Mouse (Mus musculus): ENCODE results near the gene Unc13d. TPM values are rescaled to one million over a fixed set of nuclear protein-coding genes. Genes with fewer than 3 reads are reported as not detected.
A peak's percentile ranks its signal among the peaks of the same experiment; 100 is the strongest.
"Not testable (repeated sequence)": the region's sequence is repeated elsewhere in the genome, so short reads cannot be mapped to it uniquely, and the experiment has no call there.

Gene Unc13d
- polyA plus RNA-seq (2012; rRNA removed), result 1.1 and 2.4 TPM in 2 replicates

GRCm38 (mm10) chr11:116077446-116078204 is at the start of gene Unc13d:
Gene Unc13d (minus strand): TSS chr11:116077961.
- WGBS, result 56% methylated on average over 22 of the region's 22 CpGs
- Histone ChIP-seq H3K27ac (ENCODE audit: insufficient read depth, low read depth, low read length) (peak within 1 kb of the TSS; percentile 16; the same call in 1 of the 2 replicates), H3K4me1 (ENCODE audit: control insufficient read depth, insufficient read depth, low read length) (0 out of 2 replicates have a peak, but pooled peaks cover 3% of the 10 kb centered on the region), H3K27me3 (replicated peaks; ENCODE audit: control insufficient read depth, insufficient read depth, low read length) (no peaks in the 10 kb centered on the region), H3K36me3 (ENCODE audit: control insufficient read depth, insufficient read depth, low read length) (peaks cover 7% of the 10 kb centered on the region), H3K4me3 (ENCODE audit: insufficient read depth, low read depth, low read length) (no peak within 1 kb of the TSS; the same call in 1 of the 2 replicates)
- no peak for TF ChIP-seq POLR2A (IDR thresholded peaks at IDR 0.05; ENCODE audit: low read depth, low read length)
- no peak for DNase-seq

GRCm38 (mm10) chr11:116126261-116126660 is 48.5 kb upstream of the Unc13d start:
- Histone ChIP-seq H3K4me3 (ENCODE audit: insufficient read depth, low read depth, low read length) (no peak overlapping the region), H3K4me1 (ENCODE audit: control insufficient read depth, insufficient read depth, low read length) (peaks cover 25% of the 10 kb centered on the region), H3K27me3 (replicated peaks; ENCODE audit: control insufficient read depth, insufficient read depth, low read length) (no peaks in the 10 kb centered on the region), H3K27ac (ENCODE audit: insufficient read depth, low read depth, low read length) (no peak overlapping the region), H3K36me3 (ENCODE audit: control insufficient read depth, insufficient read depth, low read length) (peaks cover 4% of the 10 kb centered on the region)
- DNase-seq, result no peak
- TF ChIP-seq POLR2A (IDR thresholded peaks at IDR 0.05; ENCODE audit: low read depth, low read length), result no peak
- no peak for TF ChIP-seq CTCF (conservative IDR thresholded peaks at IDR 0.05; ENCODE audit: insufficient read depth, insufficient read length, low read depth, low read length)
- WGBS, result 97% methylated on average over 15 of the region's 15 CpGs

GRCm38 (mm10) chr11:116121731-116122245 is 44.0 kb upstream of the Unc13d start:
- not testable (repeated sequence) for H3K27ac ChIP-seq (ENCODE audit: insufficient read depth, low read depth, low read length); H3K4me1 ChIP-seq (ENCODE audit: control insufficient read depth, insufficient read depth, low read length); H3K27me3 ChIP-seq (replicated peaks; ENCODE audit: control insufficient read depth, insufficient read depth, low read length); DNase-seq; H3K4me3 ChIP-seq (ENCODE audit: insufficient read depth, low read depth, low read length); H3K36me3 ChIP-seq (ENCODE audit: control insufficient read depth, insufficient read depth, low read length)
- WGBS, result 93% methylated on average over 8 of the region's 8 CpGs

- DNase-seq, result peak; percentile 40
Measured at GRCm38 (mm10) chr11:116117819-116118218, 40.1 kb upstream of the Unc13d start.

GRCm38 (mm10) chr11:116117241-116117640 is 39.5 kb upstream of the Unc13d start:
- Histone ChIP-seq H3K4me3 (ENCODE audit: insufficient read depth, low read depth, low read length) (no peak overlapping the region), H3K27me3 (replicated peaks; ENCODE audit: control insufficient read depth, insufficient read depth, low read length) (no peaks in the 10 kb centered on the region), H3K4me1 (ENCODE audit: control insufficient read depth, insufficient read depth, low read length) (no peaks in the 10 kb centered on the region), H3K36me3 (ENCODE audit: control insufficient read depth, insufficient read depth, low read length) (no peaks in the 10 kb centered on the region), H3K27ac (ENCODE audit: insufficient read depth, low read depth, low read length) (no peak overlapping the region)
- 78% methylated on average over 12 of the region's 12 CpGs for WGBS
- no peak for DNase-seq
- TF ChIP-seq CTCF (conservative IDR thresholded peaks at IDR 0.05; ENCODE audit: insufficient read depth, insufficient read length, low read depth, low read length), result no peak
- TF ChIP-seq POLR2A (IDR thresholded peaks at IDR 0.05; ENCODE audit: low read depth, low read length), result no peak

More at GRCm38 (mm10) chr11:116117819-116118218, 40.1 kb upstream of the Unc13d start:
- Histone ChIP-seq H3K4me1 (ENCODE audit: control insufficient read depth, insufficient read depth, low read length) (no peaks in the 10 kb centered on the region), H3K27ac (ENCODE audit: insufficient read depth, low read depth, low read length) (no peak overlapping the region), H3K27me3 (replicated peaks; ENCODE audit: control insufficient read depth, insufficient read depth, low read length) (no peaks in the 10 kb centered on the region), H3K36me3 (ENCODE audit: control insufficient read depth, insufficient read depth, low read length) (no peaks in the 10 kb centered on the region; the same call in 1 of the 2 replicates), H3K4me3 (ENCODE audit: insufficient read depth, low read depth, low read length) (no peak overlapping the region)
- TF ChIP-seq CTCF (conservative IDR thresholded peaks at IDR 0.05; ENCODE audit: insufficient read depth, insufficient read length, low read depth, low read length), result 0 out of 2 replicates have a peak, but pooled peaks have one; percentile 24
- TF ChIP-seq POLR2A (IDR thresholded peaks at IDR 0.05; ENCODE audit: low read depth, low read length), result no peak

- Histone ChIP-seq H3K4me3 (ENCODE audit: insufficient read depth, low read depth, low read length) (no peak overlapping the region), H3K27me3 (replicated peaks; ENCODE audit: control insufficient read depth, insufficient read depth, low read length) (no peaks in the 10 kb centered on the region), H3K4me1 (ENCODE audit: control insufficient read depth, insufficient read depth, low read length) (peaks cover 16% of the 10 kb centered on the region; the same call in 1 of the 2 replicates), H3K36me3 (ENCODE audit: control insufficient read depth, insufficient read depth, low read length) (peaks cover 1% of the 10 kb centered on the region; the same call in 1 of the 2 replicates), H3K27ac (ENCODE audit: insufficient read depth, low read depth, low read length) (no peak overlapping the region)
- TF ChIP-seq CTCF (conservative IDR thresholded peaks at IDR 0.05; ENCODE audit: insufficient read depth, insufficient read length, low read depth, low read length) (no peak), POLR2A (IDR thresholded peaks at IDR 0.05; ENCODE audit: low read depth, low read length) (no peak)
- WGBS, result 93% methylated on average over 19 of the region's 19 CpGs
- no peak for DNase-seq
Measured at GRCm38 (mm10) chr11:116111611-116112203, 33.9 kb upstream of the Unc13d start.

GRCm38 (mm10) chr11:116111067-116111466 is 33.3 kb upstream of the Unc13d start:
- Histone ChIP-seq H3K4me3 (ENCODE audit: insufficient read depth, low read depth, low read length) (no peak overlapping the region), H3K36me3 (ENCODE audit: control insufficient read depth, insufficient read depth, low read length) (peaks cover 2% of the 10 kb centered on the region; the same call in 1 of the 2 replicates), H3K4me1 (ENCODE audit: control insufficient read depth, insufficient read depth, low read length) (peaks cover 21% of the 10 kb centered on the region; the same call in 1 of the 2 replicates), H3K27me3 (replicated peaks; ENCODE audit: control insufficient read depth, insufficient read depth, low read length) (no peaks in the 10 kb centered on the region), H3K27ac (ENCODE audit: insufficient read depth, low read depth, low read length) (peak overlapping the region; percentile 54)
- WGBS, result 87% methylated on average over 4 of the region's 4 CpGs
- no peak for DNase-seq
- TF ChIP-seq CTCF (conservative IDR thresholded peaks at IDR 0.05; ENCODE audit: insufficient read depth, insufficient read length, low read depth, low read length), result 0 out of 2 replicates have a peak, but pooled peaks have one; percentile 8
- TF ChIP-seq POLR2A (IDR thresholded peaks at IDR 0.05; ENCODE audit: low read depth, low read length), result no peak
